Mouse (Mus musculus) neural tube, embryonic 11.5 days (tissue): ENCODE data around the gene Dennd2a. TPM values are rescaled to one million over a fixed set of nuclear protein-coding genes. Genes with fewer than 3 reads are reported as not detected.

Experiments
- ATAC-seq: fragments of 200-750 bp; cut with Nextera tagmentation; 2 replicates; pipeline ENCODE4 v1.8.0; 2017; ENCODE audit warnings: moderate number of reproducible peaks, mild to moderate bottlenecking, moderate TSS enrichment, moderate library complexity; ENCODE audit not compliant: insufficient read depth, low FRiP score, low TSS enrichment
- DNase-seq: peaks from one replicate; pipeline ENCODE4 v3.0.0-alpha.2; 2015; ENCODE audit warnings: low spot score
- H3K27ac ChIP-seq: fragments of 300-500 bp; sonication (generic); 2 replicates; pipeline ENCODE4 v1.5.1; 2014; ENCODE audit warnings: low read depth, mild to moderate bottlenecking, low read length
- H3K27me3 ChIP-seq: fragments of 300-500 bp; sonication (generic); 2 replicates; pipeline ENCODE4 v1.6.1; 2014; ENCODE audit warnings: mild to moderate bottlenecking, low read length, mixed read lengths; ENCODE audit not compliant: control insufficient read depth, insufficient read depth
- H3K36me3 ChIP-seq: fragments of 300-500 bp; sonication (generic); 2 replicates; pipeline ENCODE4 v1.6.1; 2014; ENCODE audit warnings: mild to moderate bottlenecking, low read length, moderate library complexity, mixed read lengths; ENCODE audit not compliant: control insufficient read depth, insufficient read depth
- H3K4me1 ChIP-seq: fragments of 300-500 bp; sonication (generic); 2 replicates; pipeline ENCODE4 v1.6.1; 2014; ENCODE audit warnings: low read length, mixed read lengths; ENCODE audit not compliant: control insufficient read depth, insufficient read depth
- H3K4me2 ChIP-seq: fragments of 300-500 bp; sonication (generic); 2 replicates; pipeline ENCODE4 v1.6.1; 2014; ENCODE audit warnings: low read depth, mild to moderate bottlenecking, moderate library complexity
- H3K4me3 ChIP-seq: fragments of 300-500 bp; sonication (generic); 2 replicates; pipeline ENCODE4 v1.5.1; 2014; ENCODE audit warnings: low read depth, low read length
- H3K9ac ChIP-seq: fragments of 300-500 bp; sonication (generic); 2 replicates; pipeline ENCODE4 v1.6.1; 2014; ENCODE audit warnings: mild to moderate bottlenecking, low read length
- H3K9me3 ChIP-seq: fragments of 300-500 bp; sonication (generic); 2 replicates; pipeline ENCODE4 v1.6.1; 2016; ENCODE audit warnings: low read length; ENCODE audit not compliant: control insufficient read depth
- WGBS: fragments of 180-500 bp; shearing (Covaris S2); extraction: QIAGEN DNeasy Blood & Tissue Kit; methylation state at CpG from one replicate; pipeline ENCODE4 v1.1.7; 2014; 5-methylcytosine and 5-hydroxymethylcytosine counted together
- polyA plus RNA-seq: library from polyadenylated mRNA; unstranded; fragments of >200 nt; fragmentation: Nextera tagmentation; extraction: Ambion mirVana; gene quantifications from 2 replicates; pipeline ENCODE4 v1.2.1, GENCODE M21; 2014

Gene Dennd2a
- polyA plus RNA-seq, 1 experiment from 2014 or later: 43.7 TPM

GRCm38 (mm10) chr6:39515040-39515738, 42.5 kb downstream of the Dennd2a start:
- no peak overlapping the region for H3K4me2 ChIP-seq
- ATAC-seq: no peak
- no peaks in the 10 kb centered on the region for H3K27me3 ChIP-seq
- WGBS: 70% methylated on average over 11 of the region's 11 CpGs
- no peaks in the 10 kb centered on the region for H3K9me3 ChIP-seq
- peaks cover 4% of the 10 kb centered on the region; the same call in 1 of the 2 replicates for H3K4me1 ChIP-seq
- 0 out of 2 replicates have a peak overlapping the region, but pooled peaks have one; percentile 0 for H3K27ac ChIP-seq
- H3K4me3 ChIP-seq: no peak overlapping the region
- H3K36me3 ChIP-seq: peaks cover 6% of the 10 kb centered on the region
- no peak overlapping the region for H3K9ac ChIP-seq
- no peak for DNase-seq

- H3K36me3 ChIP-seq: peaks cover 10% of the 10 kb centered on the region
- ATAC-seq: no peak
Observed at GRCm38 (mm10) chr6:39503476-39503875, 54.2 kb downstream of the Dennd2a start.

GRCm38 (mm10) chr6:39497165-39497564, 60.5 kb downstream of the Dennd2a start:
- no peaks in the 10 kb centered on the region for H3K27me3 ChIP-seq
- DNase-seq (no peak), ATAC-seq (no peak)
- no peak overlapping the region for H3K4me2 ChIP-seq
- no peaks in the 10 kb centered on the region for H3K4me1 ChIP-seq
- WGBS: 88% methylated on average over 4 of the region's 4 CpGs
- H3K4me3 ChIP-seq: no peak overlapping the region
- H3K27ac ChIP-seq: no peak overlapping the region
- H3K9me3 ChIP-seq: no peaks in the 10 kb centered on the region
- peaks cover 18% of the 10 kb centered on the region for H3K36me3 ChIP-seq
- H3K9ac ChIP-seq: no peak overlapping the region

More at GRCm38 (mm10) chr6:39503476-39503875, 54.2 kb downstream of the Dennd2a start:
- peak; percentile 23 for DNase-seq
- H3K9me3 ChIP-seq: no peaks in the 10 kb centered on the region
- H3K9ac ChIP-seq: no peak overlapping the region
- no peak overlapping the region for H3K4me3 ChIP-seq
- H3K27me3 ChIP-seq: no peaks in the 10 kb centered on the region
- no peaks in the 10 kb centered on the region for H3K4me1 ChIP-seq
- H3K4me2 ChIP-seq: no peak overlapping the region
- 71% methylated on average over 7 of the region's 7 CpGs for WGBS
- no peak overlapping the region for H3K27ac ChIP-seq

GRCm38 (mm10) chr6:39493129-39493714, 64.4 kb downstream of the Dennd2a start:
- peaks cover 25% of the 10 kb centered on the region for H3K36me3 ChIP-seq
- H3K9me3 ChIP-seq: no peaks in the 10 kb centered on the region
- ATAC-seq (no peak), DNase-seq (no peak)
- H3K27me3 ChIP-seq: no peaks in the 10 kb centered on the region
- H3K4me3 ChIP-seq: no peak overlapping the region
- H3K4me1 ChIP-seq: no peaks in the 10 kb centered on the region
- WGBS: 89% methylated on average over 12 of the region's 12 CpGs
- H3K9ac ChIP-seq: no peak overlapping the region
- no peak overlapping the region for H3K4me2 ChIP-seq
- no peak overlapping the region for H3K27ac ChIP-seq

- ATAC-seq: no peak
- Histone ChIP-seq H3K36me3 (peaks cover 25% of the 10 kb centered on the region), H3K9me3 (no peaks in the 10 kb centered on the region), H3K27me3 (no peaks in the 10 kb centered on the region), H3K27ac (no peak overlapping the region), H3K4me1 (no peaks in the 10 kb centered on the region), H3K9ac (no peak overlapping the region), H3K4me2 (no peak overlapping the region), H3K4me3 (no peak overlapping the region)
- DNase-seq: no peak
- WGBS: 91% methylated on average over 4 of the region's 4 CpGs
Observed at GRCm38 (mm10) chr6:39492161-39492560, 65.5 kb downstream of the Dennd2a start.

- no peak overlapping the region for H3K9ac ChIP-seq
- ATAC-seq: no peak; the same call in 1 of the 2 replicates
- no peaks in the 10 kb centered on the region for H3K27me3 ChIP-seq
- DNase-seq: no peak
- 79% methylated on average over 5 of the region's 5 CpGs for WGBS
- H3K4me1 ChIP-seq: no peaks in the 10 kb centered on the region
- no peaks in the 10 kb centered on the region for H3K9me3 ChIP-seq
- H3K36me3 ChIP-seq: peaks cover 22% of the 10 kb centered on the region
- H3K27ac ChIP-seq: peak overlapping the region; percentile 4; the same call in 1 of the 2 replicates
- no peak overlapping the region for H3K4me2 ChIP-seq
- no peak overlapping the region for H3K4me3 ChIP-seq
Observed at GRCm38 (mm10) chr6:39491203-39491602, 66.5 kb downstream of the Dennd2a start.

GRCm38 (mm10) chr6:39488292-39488691, 69.4 kb downstream of the Dennd2a start:
- H3K4me3 ChIP-seq: no peak overlapping the region
- no peaks in the 10 kb centered on the region for H3K9me3 ChIP-seq
- ATAC-seq (no peak), DNase-seq (no peak)
- H3K27me3 ChIP-seq: no peaks in the 10 kb centered on the region
- H3K9ac ChIP-seq: no peak overlapping the region
- no peaks in the 10 kb centered on the region for H3K4me1 ChIP-seq
- no peak overlapping the region for H3K27ac ChIP-seq
- peaks cover 33% of the 10 kb centered on the region for H3K36me3 ChIP-seq
- no peak overlapping the region for H3K4me2 ChIP-seq
- 91% methylated on average over 8 of the region's 8 CpGs for WGBS

- Histone ChIP-seq H3K36me3 (peaks cover 35% of the 10 kb centered on the region), H3K27me3 (no peaks in the 10 kb centered on the region), H3K27ac (no peak overlapping the region), H3K4me3 (no peak overlapping the region), H3K4me1 (no peaks in the 10 kb centered on the region), H3K9me3 (no peaks in the 10 kb centered on the region), H3K9ac (no peak overlapping the region), H3K4me2 (no peak overlapping the region)
- DNase-seq (no peak), ATAC-seq (no peak)
- 93% methylated on average over 4 of the region's 4 CpGs for WGBS
Observed at GRCm38 (mm10) chr6:39483656-39484055, 74.0 kb downstream of the Dennd2a start.
